Mouse (Mus musculus) gastrocnemius, adult 8-10 months (tissue): Measurements from ENCODE around the gene Olfr1279. TPM values are rescaled to one million over a fixed set of nuclear protein-coding genes. Genes with fewer than 3 reads are reported as not detected.
"Not testable (repeated sequence)": the region's sequence is repeated elsewhere in the genome, so short reads cannot be mapped to it uniquely, and the experiment has no call there.

Source experiments
- DNase-seq, 2 experiments: peaks; one replicate each; pipeline ENCODE4 v3.0.0; 2022; ENCODE audit warnings: low spot score in 2 of 2
- total RNA-seq, 4 experiments: library from RNA; stranded (reverse); gene quantifications; 2 replicates each; pipeline ENCODE4 v1.2.4; 2022

Gene Olfr1279
- not detected for total RNA-seq

DNA sequence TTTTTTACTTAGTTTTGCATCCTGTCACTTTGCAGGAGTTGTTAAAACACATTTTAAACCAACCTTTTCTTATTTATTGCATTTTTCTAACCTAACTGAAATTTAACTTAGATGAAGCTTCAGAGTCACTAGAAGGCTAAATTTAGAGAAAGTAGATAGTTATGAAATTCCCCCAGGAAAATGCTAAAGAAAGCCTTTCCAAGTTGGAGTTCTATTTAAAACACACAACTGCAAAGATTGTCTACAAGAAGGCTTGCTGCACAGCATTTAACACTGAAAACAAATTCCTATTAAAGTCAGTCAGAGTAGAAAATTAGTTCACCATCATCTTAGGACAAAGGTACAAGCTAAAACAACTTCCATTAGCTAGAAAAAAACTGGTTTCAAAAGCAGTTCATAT is at the start of gene Olfr1279:
Olfr1279 (plus strand) TSS at position 262 of the 400 bp plus-strand sequence.
- DNase-seq = no peak

DNA sequence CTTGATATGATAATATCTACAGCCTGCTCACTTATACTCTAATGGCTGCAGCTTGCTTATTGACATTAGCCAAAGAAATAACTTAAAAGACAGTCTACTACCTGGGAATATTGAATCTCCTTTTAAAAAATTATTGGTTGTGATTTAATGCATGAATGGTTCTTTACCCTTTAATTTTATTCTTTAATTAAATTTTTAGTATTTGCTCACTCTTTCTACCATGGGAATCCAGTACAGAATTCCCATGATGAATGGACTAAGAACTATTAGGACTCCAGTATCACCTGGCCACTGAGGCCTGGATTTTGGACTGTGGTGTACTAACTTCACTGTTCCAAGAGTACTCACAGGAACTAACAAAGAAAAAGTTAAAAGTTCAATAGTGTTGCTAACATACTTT is 46.2 kb upstream of the Olfr1279 start, which contains the start of gene Olfr1276:
Olfr1276 (plus strand) TSS at position 301 of the 400 bp plus-strand sequence.
- DNase-seq = no peak

DNA sequence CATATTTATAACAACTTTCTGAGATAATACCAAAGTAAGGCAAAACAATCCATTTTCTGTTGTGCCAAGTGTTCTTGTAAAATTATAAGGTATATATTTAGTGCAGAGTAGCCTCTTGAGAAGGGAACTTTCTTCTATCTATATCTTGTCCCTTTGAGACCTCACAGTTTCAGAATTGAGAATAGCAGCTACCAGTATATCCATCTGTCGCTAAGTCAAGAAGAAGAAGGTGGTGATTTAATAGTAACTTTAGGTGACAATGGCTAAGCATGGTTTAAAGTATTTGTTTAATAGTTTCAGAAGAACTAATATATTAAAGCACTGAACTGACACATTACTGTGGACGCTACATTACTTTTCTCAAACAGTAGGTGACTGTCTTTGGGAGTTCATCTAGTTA is 26.4 kb upstream of the Olfr1279 start, which contains the start of gene Olfr1277:
Olfr1277 (minus strand) TSS at position 101 of the 400 bp plus-strand sequence.
- DNase-seq = no peak

DNA sequence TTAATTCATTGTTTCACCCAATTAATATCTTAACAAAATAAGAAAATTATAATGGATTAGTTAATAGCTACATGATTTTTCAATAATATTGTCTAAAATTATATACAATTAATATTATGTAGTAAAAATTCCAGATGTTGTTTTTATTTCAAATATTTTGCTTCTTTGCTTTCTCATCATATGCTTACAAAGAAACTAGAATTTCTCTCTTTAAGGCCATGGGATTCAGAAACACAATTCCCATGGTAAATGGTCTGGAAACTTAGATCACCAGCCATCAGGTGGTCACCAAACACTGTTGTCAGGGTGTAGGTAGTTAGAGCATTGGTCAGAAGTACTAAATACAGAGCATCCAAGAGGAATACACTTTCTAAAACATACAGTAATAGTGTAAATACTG is 10.6 kb upstream of the Olfr1279 start, which contains the start of gene Olfr1278:
Olfr1278 (plus strand) TSS at position 301 of the 400 bp plus-strand sequence.
- DNase-seq = no peak

DNA sequence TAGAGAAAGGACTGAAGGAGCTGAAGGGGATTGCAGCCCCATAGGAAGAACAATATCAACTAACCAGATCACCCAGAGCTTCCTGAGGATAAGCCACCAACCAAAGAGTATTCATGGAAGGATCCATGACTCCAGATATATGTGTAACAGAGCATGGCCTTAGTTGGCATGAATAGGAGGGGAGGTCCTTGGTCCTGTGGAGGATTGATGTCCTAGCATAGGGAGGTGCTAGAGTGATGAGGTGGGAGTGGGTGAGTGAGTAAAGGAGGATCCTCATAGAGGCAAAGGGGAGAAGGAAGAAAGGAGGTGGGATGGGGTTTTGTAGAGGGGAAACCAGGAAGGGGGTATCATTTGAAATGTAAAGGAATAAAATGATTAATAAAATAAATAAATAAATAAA is 1.9 kb upstream of the Olfr1279 start:
- DNase-seq = no peak

DNA sequence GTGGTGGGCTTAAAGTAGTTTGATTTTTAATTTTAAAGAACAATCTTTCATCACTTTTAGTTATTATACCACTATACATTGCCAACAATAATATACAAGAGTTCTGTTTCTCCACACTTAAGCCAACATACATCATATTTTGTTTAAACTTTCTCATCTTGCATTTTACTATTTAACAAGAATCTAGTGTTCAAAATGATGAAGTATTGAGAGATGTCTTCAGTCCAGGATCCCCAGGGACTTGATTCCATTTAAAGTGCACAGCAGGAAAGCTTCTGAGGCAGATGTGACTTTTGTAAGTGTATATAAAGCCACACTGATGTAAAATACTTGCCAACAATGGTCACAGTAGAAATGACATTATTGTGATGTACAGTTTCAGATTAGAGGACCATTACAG is 13.3 kb downstream of the Olfr1279 start, which contains the start of gene Olfr1280:
Olfr1280 (plus strand) TSS at position 301 of the 400 bp plus-strand sequence.
- no peak for DNase-seq

DNA sequence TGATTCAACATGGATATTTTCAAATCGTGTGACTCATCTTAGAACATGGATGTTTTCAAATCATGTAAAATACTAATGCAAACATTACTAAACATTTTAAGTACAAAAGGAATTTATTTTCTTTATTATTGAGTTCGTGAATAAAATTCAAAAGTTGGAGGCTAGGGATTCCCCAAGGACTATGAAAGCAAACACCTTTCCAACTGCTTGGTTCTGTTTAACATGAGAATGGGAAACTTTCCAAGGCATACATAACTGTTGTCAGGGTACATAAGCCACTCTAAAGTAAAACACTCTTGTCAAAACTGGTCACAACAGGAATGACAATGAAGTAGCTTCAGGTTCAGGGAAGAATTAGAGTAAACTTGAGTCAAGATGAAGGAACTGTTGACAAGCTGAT is 25.8 kb downstream of the Olfr1279 start, which contains the start of gene Olfr1281:
Olfr1281 (plus strand) TSS at position 301 of the 400 bp plus-strand sequence.
- no peak for DNase-seq

DNA sequence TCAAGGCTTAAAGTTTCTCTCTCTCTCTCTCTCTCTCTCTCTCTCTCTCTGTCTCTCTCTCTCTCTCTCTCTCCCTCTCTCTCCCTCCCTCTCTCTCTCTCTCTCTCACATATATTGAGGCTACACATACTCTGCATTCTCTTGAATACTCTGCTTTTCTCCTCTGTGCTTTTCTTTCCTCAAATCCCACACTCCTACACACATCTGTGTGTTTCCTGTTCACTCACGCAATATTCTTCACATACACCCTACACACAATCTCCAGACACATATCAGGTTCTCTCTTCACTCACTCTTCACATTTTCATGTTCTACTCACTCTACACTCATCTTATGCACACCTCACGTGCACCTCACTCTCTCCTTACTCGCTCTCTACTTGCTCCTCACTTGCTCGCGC is 33.3 kb downstream of the Olfr1279 start:
- not testable (repeated sequence) for DNase-seq

DNA sequence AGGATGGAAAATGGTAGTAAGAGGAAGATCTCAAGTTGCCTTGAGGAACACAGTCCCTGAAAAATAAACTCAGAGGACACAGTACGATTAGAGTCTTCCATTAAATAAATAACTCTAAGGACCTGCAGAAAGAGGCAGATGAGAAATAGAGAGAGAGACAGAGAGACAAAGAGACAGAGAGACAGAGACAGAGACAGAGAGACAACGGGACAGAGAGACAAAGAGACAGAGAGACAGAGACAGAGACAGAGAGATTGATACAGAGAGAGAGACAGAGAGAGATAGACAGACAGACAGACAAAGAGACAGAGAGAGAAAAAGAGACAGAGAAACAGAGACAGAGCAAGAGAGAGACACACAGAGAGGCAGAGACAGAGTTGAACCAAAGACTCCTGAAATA is 35.5 kb downstream of the Olfr1279 start, which contains the start of gene Olfr1282:
Olfr1282 (minus strand) TSS at position 101 of the 400 bp plus-strand sequence.
- no peak for DNase-seq

Other genes starting within 250 kb of the Olfr1279 start
- gene Gm13941, start 194.7 kb upstream of the Olfr1279 start, total RNA-seq = not detected
- not detected for gene Gm15130, start 147.7 kb upstream of the Olfr1279 start, total RNA-seq
- gene 4930430A15Rik, start 71.0 kb upstream of the Olfr1279 start, total RNA-seq = not detected
- gene Olfr1275, start 65.3 kb upstream of the Olfr1279 start, total RNA-seq = not detected
- gene Olfr1276, start 46.1 kb upstream of the Olfr1279 start, total RNA-seq = not detected
- gene Olfr1277, start 26.5 kb upstream of the Olfr1279 start, total RNA-seq = not detected
- not detected for gene Olfr1278, start 10.5 kb upstream of the Olfr1279 start, total RNA-seq
- not detected for gene Olfr1280, start 13.4 kb downstream of the Olfr1279 start, total RNA-seq
- gene Olfr1281, start 25.9 kb downstream of the Olfr1279 start, total RNA-seq = not detected
- gene Olfr1282, start 35.4 kb downstream of the Olfr1279 start, total RNA-seq = not detected
- gene Olfr1283, start 66.2 kb downstream of the Olfr1279 start, total RNA-seq = not detected
- gene Olfr1284, start 74.9 kb downstream of the Olfr1279 start, total RNA-seq = not detected
- not detected for gene Olfr1286, start 122.5 kb downstream of the Olfr1279 start, total RNA-seq
- not detected for gene Olfr1287, start 148.5 kb downstream of the Olfr1279 start, total RNA-seq
- not detected for gene Olfr1288, start 173.5 kb downstream of the Olfr1279 start, total RNA-seq
- gene Olfr1289, start 180.2 kb downstream of the Olfr1279 start, total RNA-seq = not detected
- gene Olfr1290, start 193.2 kb downstream of the Olfr1279 start, total RNA-seq = not detected
- not detected for gene Olfr1291-ps1, start 196.5 kb downstream of the Olfr1279 start, total RNA-seq
- gene Olfr1293-ps, start 224.6 kb downstream of the Olfr1279 start, total RNA-seq = not detected
- not detected for gene Olfr1294, start 239.7 kb downstream of the Olfr1279 start, total RNA-seq